In genomic region chr13:40361288-40361687, GRCm38 (mm10) we compare ENCODE assay signal across 14 mouse cellular contexts. TPM values are rescaled to one million over a fixed set of nuclear protein-coding genes. Genes with fewer than 3 reads are reported as not detected.
A peak's percentile ranks its signal among the peaks of the same experiment; 100 is the strongest.
DNase-seq lines count a peak whose midpoint lies in the region; TF ChIP-seq lines count a peak whose summit lies in the region.
"Had no signal": no experiment of that assay in that cellular context is flagged by ENCODE, and none has a peak within 500 bp of the region (broad histone marks: within the 10 kb centered on the region; RNA-seq: fewer than 3 reads in every experiment).

TSS of gene Ofcc1 (minus strand) at chr13:40361450.

- no peak for TF ChIP-seq CTCF in gastrocnemius, adult 2 months (IDR thresholded peaks at IDR 0.05)

- H3K27ac ChIP-seq in gastrocnemius, adult 2 months: no peak within 1 kb of the TSS
- H3K27ac ChIP-seq: heart, embryonic 13.5 days had no signal

- DNase-seq in gastrocnemius, adult 2 months: peak; percentile 16
- no peak for DNase-seq in gastrocnemius, postnatal 14 days
- peak; percentile 29 for DNase-seq in kidney, postnatal 10 days
- DNase-seq in kidney, adult 9 months: no peak
- peak; percentile 20 for DNase-seq in 416B (ENCODE audit: low read depth)
- DNase-seq in induced T-regulatory cell, adult 2 months (ENCODE audit: low read depth): peak; percentile 0
- DNase-seq in layer of hippocampus, adult 18-20 months (ENCODE audit: low spot score in 2 of 2): no peak
- DNase-seq: embryo, embryonic 11 days; kidney, adult 2 months; liver had no signal

- intact Hi-C loops in gastrocnemius, adult 2 months (cut with DNase I): no loop called here
- intact Hi-C loops in gastrocnemius, postnatal 14 days (cut with DNase I; ENCODE audit: low total_unique reads): no loop called here

- H3K4me3 ChIP-seq in gastrocnemius, adult 2 months: no peak within 1 kb of the TSS
- H3K4me3 ChIP-seq: heart, embryonic 13.5 days had no signal

RNA-seq across cellular contexts. Expression of gene Ofcc1, which starts in this region (rescaled TPM):
- not detected for total RNA-seq in gastrocnemius, adult 2 months (2021)
- not detected for total RNA-seq in gastrocnemius, postnatal 14 days (2021)
- not detected for total RNA-seq in layer of hippocampus, adult 18-20 months (2021)
- total RNA-seq: layer of hippocampus, postnatal 25 days; monocyte, adult 5-6 weeks; neutrophil, adult 5-6 weeks had no signal

Comparison
In these comparisons a context has a peak if more than half of its experiments do, and no peak if none do; other contexts are left out.
1. DNase-seq: peak in kidney, postnatal 10 days (single experiment), 416B (single experiment) and induced T-regulatory cell, adult 2 months (single experiment); none in gastrocnemius, postnatal 14 days (single experiment), kidney, adult 9 months (single experiment) and layer of hippocampus, adult 18-20 months (0 of 2).
2. Peak in DNase-seq in gastrocnemius, adult 2 months; RNA of the gene not detected or under 1 TPM.